Mouse (Mus musculus): Measurements from ENCODE around the gene Lig3. TPM values are rescaled to one million over a fixed set of nuclear protein-coding genes. Genes with fewer than 3 reads are reported as not detected.
A peak's percentile ranks its signal among the peaks of the same experiment; 100 is the strongest.
"Not testable (repeated sequence)": the region's sequence is repeated elsewhere in the genome, so short reads cannot be mapped to it uniquely, and the experiment has no call there.

The Lig3 gene
- total RNA-seq, 2 experiments from 2014 or later = 21.1 to 21.9 TPM

- H3K4me3 ChIP-seq = no peak overlapping the region
- DNase-seq (ENCODE audit: extremely low spot score in 1 of 2, low spot score in 2 of 2) = no peak
- H3K27ac ChIP-seq = no peak overlapping the region
- no peak for TF ChIP-seq CTCF (IDR thresholded peaks at IDR 0.05)
- intact Hi-C loops (cut with DNase I) = no loop called here
Measured at GRCm38 (mm10) chr11:82833929-82834328, 53.0 kb downstream of the Lig3 start.

DNA sequence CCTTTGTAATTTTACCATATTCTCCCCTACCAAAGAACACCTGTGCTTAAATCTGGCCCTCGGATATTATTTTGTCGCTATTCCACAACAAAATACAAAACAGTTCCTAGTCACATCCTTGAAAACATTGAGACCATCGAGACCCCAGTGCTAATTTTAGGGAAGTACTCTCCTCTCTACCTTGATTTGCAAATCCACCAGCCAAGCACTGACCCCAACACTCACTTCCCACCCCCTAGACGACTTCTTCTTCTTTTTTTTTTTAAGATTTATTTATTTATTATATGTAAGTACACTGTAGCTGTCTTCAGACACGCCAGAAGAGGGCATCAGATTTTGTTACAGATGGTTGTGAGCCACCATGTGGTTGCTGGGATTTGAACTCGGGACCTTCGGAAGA is 53.5 kb downstream of the Lig3 start:
- H3K4me3 ChIP-seq; intact Hi-C loops (cut with DNase I); DNase-seq (ENCODE audit: extremely low spot score in 1 of 2, low spot score in 2 of 2); H3K27ac ChIP-seq: not testable (repeated sequence)

- DNase-seq (ENCODE audit: extremely low spot score in 1 of 2, low spot score in 2 of 2) = no peak
- TF ChIP-seq CTCF (IDR thresholded peaks at IDR 0.05) = no peak
- no peak overlapping the region for H3K4me3 ChIP-seq
- intact Hi-C loops (cut with DNase I) = no loop called here
- no peak overlapping the region for H3K27ac ChIP-seq
Measured at GRCm38 (mm10) chr11:82835616-82836432, 54.9 kb downstream of the Lig3 start.

DNA sequence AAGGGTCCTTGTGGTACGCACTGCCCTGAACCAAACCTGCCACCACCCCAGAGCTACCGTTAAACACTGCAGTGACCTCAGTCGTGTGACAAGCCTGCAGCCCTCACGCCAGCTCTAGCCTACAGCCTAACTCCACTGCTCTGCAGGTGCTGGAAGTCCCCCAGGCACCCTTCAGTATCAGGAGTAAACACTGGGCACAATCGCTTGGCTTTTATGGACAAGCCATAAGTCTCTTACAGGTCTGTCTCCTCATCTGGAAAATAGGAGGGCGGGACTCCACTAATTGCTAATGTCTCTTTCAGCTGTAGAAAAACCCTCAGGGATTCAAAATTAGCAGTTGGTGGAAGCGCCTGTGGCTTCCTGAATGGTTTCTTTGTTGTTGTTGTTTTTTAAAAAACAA is 56.3 kb downstream of the Lig3 start:
- no peak for DNase-seq (ENCODE audit: extremely low spot score in 1 of 2, low spot score in 2 of 2)
- intact Hi-C loops (cut with DNase I) = no loop called here
- TF ChIP-seq CTCF (IDR thresholded peaks at IDR 0.05) = no peak
- no peak overlapping the region for H3K4me3 ChIP-seq
- H3K27ac ChIP-seq = no peak overlapping the region

- intact Hi-C loops (cut with DNase I) = no loop called here
- TF ChIP-seq CTCF (IDR thresholded peaks at IDR 0.05) = no peak
Measured at GRCm38 (mm10) chr11:82837848-82838247, 56.9 kb downstream of the Lig3 start.

GRCm38 (mm10) chr11:82838511-82838910 is 57.6 kb downstream of the Lig3 start:
- no peak overlapping the region for H3K4me3 ChIP-seq
- H3K27ac ChIP-seq = no peak overlapping the region
- DNase-seq (ENCODE audit: extremely low spot score in 1 of 2, low spot score in 2 of 2) = no peak
- TF ChIP-seq CTCF (IDR thresholded peaks at IDR 0.05) = no peak
- intact Hi-C loops (cut with DNase I) = no loop called here

More at GRCm38 (mm10) chr11:82837848-82838247, 56.9 kb downstream of the Lig3 start:
- Histone ChIP-seq H3K27ac (no peak overlapping the region), H3K4me3 (no peak overlapping the region)
- no peak for DNase-seq (ENCODE audit: extremely low spot score in 1 of 2, low spot score in 2 of 2)

DNA sequence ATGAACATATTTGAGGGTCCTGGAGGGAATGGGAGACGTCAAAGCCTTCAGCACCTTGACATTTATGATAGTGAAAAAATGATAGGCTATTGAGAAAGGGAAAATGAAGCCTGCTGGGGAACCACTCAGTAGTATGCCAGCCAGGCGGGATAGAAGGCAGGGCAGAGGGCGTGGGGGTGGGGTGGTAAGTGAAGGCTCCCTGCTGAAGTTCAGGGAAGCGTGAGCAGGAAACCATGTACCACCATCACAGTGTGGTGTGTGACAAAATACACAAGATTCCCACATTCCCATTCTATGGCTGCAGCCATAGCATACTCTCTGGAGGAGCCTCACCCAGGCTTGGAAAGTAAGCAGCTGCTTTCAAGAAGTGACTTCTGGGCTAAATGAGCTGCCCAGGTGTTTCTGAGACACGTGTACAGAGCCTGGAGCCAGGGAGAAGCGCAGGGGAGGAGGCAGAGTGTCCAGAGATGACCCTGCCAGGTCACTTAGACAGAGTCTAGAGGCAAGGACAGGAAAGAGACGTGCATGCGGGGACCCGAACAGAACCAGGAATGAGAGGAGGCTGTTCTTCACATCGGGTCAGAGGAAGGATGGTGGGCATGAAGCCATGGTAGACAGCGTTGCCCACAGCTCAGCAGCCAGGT is 64.0 kb downstream of the Lig3 start:
- DNase-seq (ENCODE audit: extremely low spot score in 1 of 2, low spot score in 2 of 2) = no peak
- intact Hi-C loops (cut with DNase I) = loop anchor here (1.0 kb wide), 1 partner anchor 27 kb away; no protein-coding TSS in a partner anchor
- Histone ChIP-seq H3K27ac (peak overlapping the region; percentile 80), H3K4me3 (no peak overlapping the region; the same call in 1 of the 2 replicates)
- TF ChIP-seq CTCF (IDR thresholded peaks at IDR 0.05) = no peak

GRCm38 (mm10) chr11:82845415-82846078 is 64.6 kb downstream of the Lig3 start:
- peak overlapping the region; percentile 27 for H3K4me3 ChIP-seq
- TF ChIP-seq CTCF (IDR thresholded peaks at IDR 0.05) = no peak; the same call in 1 of the 2 replicates
- peak; percentile 33 to 41 for DNase-seq (ENCODE audit: extremely low spot score in 1 of 2, low spot score in 2 of 2)
- intact Hi-C loops (cut with DNase I) = no loop called here
- peak overlapping the region; percentile 80 for H3K27ac ChIP-seq

DNA sequence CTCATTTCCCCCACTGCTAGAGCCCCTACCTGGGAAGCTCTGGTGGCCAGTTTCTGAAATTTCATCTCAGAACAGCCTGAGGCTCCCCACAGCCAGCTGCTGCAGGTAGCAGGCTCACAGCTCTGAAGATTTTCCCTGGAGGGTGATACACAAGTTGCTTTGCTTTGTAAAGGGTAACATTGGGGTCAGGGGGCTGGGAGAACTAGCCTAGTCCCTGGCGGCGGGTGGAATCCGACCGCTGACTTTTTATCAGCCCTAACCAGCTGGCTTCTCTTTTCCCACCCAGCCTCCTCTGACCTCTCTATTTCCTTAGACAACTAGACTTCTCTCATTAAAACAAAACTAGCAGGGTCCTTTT is 65.2 kb downstream of the Lig3 start:
- Histone ChIP-seq H3K4me3 (peak overlapping the region; percentile 27; the same call in 1 of the 2 replicates), H3K27ac (peak overlapping the region; percentile 80)
- intact Hi-C loops (cut with DNase I) = no loop called here
- TF ChIP-seq CTCF (IDR thresholded peaks at IDR 0.05) = no peak; the same call in 1 of the 2 replicates
- no peak for DNase-seq (ENCODE audit: extremely low spot score in 1 of 2, low spot score in 2 of 2)

GRCm38 (mm10) chr11:82846938-82847337 is 66.0 kb downstream of the Lig3 start:
- intact Hi-C loops (cut with DNase I) = no loop called here
- H3K4me3 ChIP-seq = no peak overlapping the region
- no peak for TF ChIP-seq CTCF (IDR thresholded peaks at IDR 0.05)
- H3K27ac ChIP-seq = no peak overlapping the region
- DNase-seq (ENCODE audit: extremely low spot score in 1 of 2, low spot score in 2 of 2) = no peak

DNA sequence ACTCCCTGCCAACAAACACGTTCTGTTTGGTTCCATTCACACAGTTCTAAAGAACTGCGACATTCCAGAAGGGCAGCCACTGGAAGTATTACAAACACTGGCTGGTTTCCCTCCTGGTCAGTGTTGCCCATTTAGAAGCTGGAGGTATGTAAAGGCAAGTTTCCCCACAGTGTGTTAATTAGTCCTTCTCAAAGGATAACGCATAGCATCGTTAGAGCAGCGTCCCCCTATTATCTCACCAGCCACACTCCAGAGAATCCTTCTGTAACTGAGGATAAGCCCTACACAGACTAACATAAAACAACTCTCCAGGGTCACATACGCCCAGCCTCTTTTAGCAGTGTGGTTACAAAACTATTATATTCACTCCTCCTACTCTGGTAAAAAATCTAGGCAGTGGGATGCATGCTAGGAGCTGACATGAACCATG is 66.7 kb downstream of the Lig3 start:
- no peak for TF ChIP-seq CTCF (IDR thresholded peaks at IDR 0.05)

GRCm38 (mm10) chr11:82850259-82850658 is 69.4 kb downstream of the Lig3 start:
- intact Hi-C loops (cut with DNase I) = no loop called here
- Histone ChIP-seq H3K27ac (no peak overlapping the region), H3K4me3 (no peak overlapping the region)
- no peak for DNase-seq (ENCODE audit: extremely low spot score in 1 of 2, low spot score in 2 of 2)
- no peak for TF ChIP-seq CTCF (IDR thresholded peaks at IDR 0.05)

More for the DNA sequence above, 66.7 kb downstream of the Lig3 start:
- DNase-seq (ENCODE audit: extremely low spot score in 1 of 2, low spot score in 2 of 2) = no peak
- intact Hi-C loops (cut with DNase I) = no loop called here
- H3K27ac ChIP-seq = no peak overlapping the region; the same call in 1 of the 2 replicates
- no peak overlapping the region for H3K4me3 ChIP-seq
